Mouse (Mus musculus) C2C12 (cell line): ENCODE data around the gene Tssk2.

Source experiments
- CEBPB ChIP-seq: IDR thresholded peaks from one replicate; pipeline ENCODE4 v1.6.1; 2011; ENCODE audit warnings: low read depth, mild to moderate bottlenecking, control low read depth, moderate library complexity
- CTCF ChIP-seq: IDR thresholded peaks from one replicate; pipeline ENCODE4 v1.5.1; 2011; ENCODE audit not compliant: control insufficient read depth, insufficient read depth, insufficient read length
- FOSL1 ChIP-seq: IDR thresholded peaks from one replicate; pipeline ENCODE4 v1.8.0; 2011; ENCODE audit warnings: mild to moderate bottlenecking, low read length; ENCODE audit not compliant: poor library complexity, insufficient read depth, severe bottlenecking
- MAX ChIP-seq: IDR thresholded peaks from one replicate; pipeline ENCODE4 v1.6.1; 2011; ENCODE audit warnings: mild to moderate bottlenecking, control low read depth
- MYOD1 ChIP-seq: IDR thresholded peaks from one replicate; pipeline ENCODE4 v1.6.1; 2011; ENCODE audit warnings: low read depth; ENCODE audit not compliant: control insufficient read depth, insufficient read length
- MYOG ChIP-seq: IDR thresholded peaks from one replicate; pipeline ENCODE4 v1.6.1; 2011; ENCODE audit not compliant: control insufficient read depth, insufficient read length; ENCODE audit errors: extremely low read depth
- USF1 ChIP-seq: IDR thresholded peaks from one replicate; pipeline ENCODE4 v1.6.1; 2011; ENCODE audit warnings: low read depth, mild to moderate bottlenecking, control low read depth, moderate library complexity

DNA sequence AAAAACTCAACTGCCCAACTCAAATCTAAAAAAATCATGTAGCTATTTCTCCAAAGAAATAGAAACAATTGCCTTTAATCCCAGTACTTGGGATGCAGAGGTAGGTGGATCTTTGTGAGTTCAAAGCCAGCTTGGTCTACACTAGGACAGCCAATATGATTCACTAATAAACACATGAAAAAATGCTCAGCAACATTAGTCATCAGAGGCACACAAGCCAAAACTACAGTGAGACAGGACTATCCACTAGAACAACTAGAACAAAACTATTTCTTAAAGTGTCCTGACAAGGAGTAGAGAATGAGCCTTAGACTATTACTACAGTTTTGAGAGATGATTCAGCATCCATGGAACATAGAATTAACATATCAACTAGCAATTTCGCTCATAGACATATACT is 22.3 kb upstream of the Tssk2 start:
- TF ChIP-seq CTCF (no peak), MAX (no peak), MYOD1 (no peak), MYOG (no peak), USF1 (no peak), CEBPB (no peak), FOSL1 (no peak)
